Mouse (Mus musculus): ENCODE results near the gene Pbrm1.

Pbrm1 gene

DNA sequence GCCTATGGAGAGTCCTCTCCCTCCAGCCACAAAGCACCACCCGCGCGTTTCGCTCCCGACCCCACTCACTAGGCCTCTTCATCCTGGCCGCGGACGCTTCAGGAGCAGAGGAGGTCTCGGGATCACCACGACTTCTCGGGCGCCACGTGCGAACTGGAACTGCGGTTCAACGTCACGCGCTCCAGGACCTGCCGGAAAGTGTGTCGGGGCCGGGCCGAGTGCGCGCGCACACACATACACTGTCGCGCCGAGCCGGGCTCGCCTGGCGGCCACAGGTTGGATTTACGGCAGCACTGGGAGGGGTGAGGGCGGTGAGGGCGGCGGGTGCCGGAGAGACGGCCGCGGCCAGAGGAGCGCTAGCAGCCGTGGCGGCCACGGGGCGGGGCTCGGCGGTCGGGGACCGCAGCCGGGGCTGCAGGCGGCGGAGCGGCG, at the start of gene Pbrm1, which contains the start of gene Gnl3:
Pbrm1 (plus strand) TSS at position 279 of the 432 bp plus-strand sequence.
Gnl3 (minus strand) TSS at position 293 of the 432 bp plus-strand sequence.
- DNase-seq: peak; percentile 97

DNA sequence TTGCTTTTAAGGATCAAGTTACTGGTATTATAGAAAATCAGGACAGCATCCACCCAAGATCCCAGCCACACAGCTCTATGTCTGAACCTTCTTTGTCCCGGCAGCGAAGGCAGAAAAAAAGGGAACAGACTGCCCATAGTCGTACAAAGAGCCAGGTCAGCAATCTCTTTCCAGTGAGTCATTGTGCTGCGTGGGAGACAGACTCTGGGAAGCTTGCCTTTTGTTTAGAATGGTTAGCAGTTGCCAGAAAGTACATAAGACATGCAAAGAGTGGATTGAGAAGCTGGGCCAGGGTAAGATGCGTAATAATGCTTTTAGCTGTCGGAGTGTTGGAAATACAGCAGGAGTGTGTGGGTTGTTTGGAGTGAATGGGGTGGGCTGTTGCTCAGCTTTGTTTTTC, 44.7 kb upstream of the Pbrm1 start:
- DNase-seq: peak; percentile 31

- no peak for DNase-seq
Measured at GRCm38 (mm10) chr14:30976222-30976621, 42.7 kb upstream of the Pbrm1 start.

- no peak for DNase-seq
Measured at GRCm38 (mm10) chr14:30996417-30996816, 22.5 kb upstream of the Pbrm1 start.

DNA sequence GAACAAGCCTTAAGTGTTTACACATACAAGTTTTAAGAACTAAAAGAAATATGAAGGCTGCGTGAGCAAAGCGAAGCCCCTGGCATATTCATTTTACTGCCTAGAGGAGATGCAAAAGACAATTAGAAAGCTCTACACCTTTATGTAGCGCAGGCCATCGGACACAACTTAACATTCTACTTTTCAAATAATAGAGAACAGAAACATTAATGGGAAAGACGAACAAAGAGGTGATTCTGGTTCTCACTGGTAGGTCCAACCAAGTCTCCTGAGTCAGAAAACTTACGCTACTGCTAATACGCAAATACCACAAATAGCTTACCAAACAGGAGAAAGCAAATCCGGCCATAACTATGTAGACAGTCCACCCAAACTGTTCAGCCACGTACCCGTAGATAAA, 18.6 kb upstream of the Pbrm1 start:
- DNase-seq: no peak

- DNase-seq: no peak
Measured at GRCm38 (mm10) chr14:31000816-31001306, 18.1 kb upstream of the Pbrm1 start.

GRCm38 (mm10) chr14:31001307-31002205, 17.4 kb upstream of the Pbrm1 start, which contains the start of the genes Glt8d1 and Spcs1:
Glt8d1 (plus strand) TSS chr14:31001400.
Spcs1 (minus strand) TSS chr14:31001672.
- peak; percentile 82 for DNase-seq

DNA sequence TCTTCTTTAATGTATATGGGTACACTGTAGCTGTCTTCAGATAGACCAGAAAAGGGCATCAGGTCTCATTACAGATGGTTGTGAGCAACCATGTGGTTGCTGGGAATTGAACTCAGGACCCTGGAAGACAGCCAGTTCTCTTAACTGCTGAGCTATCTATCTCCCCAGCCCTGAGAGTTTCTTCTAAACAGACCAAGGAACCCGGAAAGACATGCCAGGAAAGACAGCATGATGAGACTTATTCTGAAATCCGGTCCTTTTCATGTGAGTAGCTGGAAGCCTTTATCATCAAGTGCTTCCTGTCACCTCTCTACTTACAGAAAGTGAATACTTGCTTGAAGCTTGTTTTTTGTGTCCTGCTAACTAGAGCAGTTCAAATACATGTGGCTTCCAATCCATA, 14.4 kb upstream of the Pbrm1 start:
- no peak for DNase-seq

GRCm38 (mm10) chr14:31006779-31007178, 12.2 kb upstream of the Pbrm1 start:
- no peak for DNase-seq

DNA sequence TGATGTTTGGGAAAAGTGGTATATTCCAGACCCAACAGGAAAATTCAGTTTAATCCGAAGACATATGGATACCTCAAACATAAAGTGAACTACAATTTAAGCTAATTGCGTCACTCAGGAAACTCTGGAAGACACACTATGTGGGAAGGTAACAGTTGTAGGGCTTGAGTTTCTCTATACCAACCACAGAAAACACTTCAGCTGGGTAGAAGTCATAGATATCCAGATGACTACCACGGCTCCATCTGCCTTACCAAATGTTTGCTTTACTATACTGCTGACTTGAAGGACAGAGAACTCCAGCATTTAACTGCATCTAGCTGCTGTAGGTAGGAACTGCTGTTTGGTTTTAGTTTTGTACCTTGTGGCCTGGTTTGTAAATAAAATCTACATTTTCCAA, 7.3 kb upstream of the Pbrm1 start:
- DNase-seq: no peak

DNA sequence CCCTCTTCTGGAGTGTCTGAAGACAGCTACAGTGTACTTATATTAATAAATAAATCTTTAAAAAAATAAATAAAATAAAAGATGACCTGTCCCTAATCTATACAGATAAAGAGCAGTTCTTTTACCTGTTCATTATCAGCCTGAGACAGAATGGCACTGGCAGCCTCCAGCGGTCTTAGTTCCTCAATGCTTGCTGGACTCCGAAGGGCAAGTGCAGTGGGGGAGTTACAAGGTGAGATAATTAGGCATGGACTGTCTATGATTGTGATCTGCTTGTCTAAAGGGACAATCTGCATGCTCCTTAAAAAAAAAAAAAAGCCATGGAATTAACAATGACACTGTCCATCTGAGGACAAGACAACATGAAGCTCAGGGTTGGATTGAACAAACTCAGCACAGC, 5.0 kb upstream of the Pbrm1 start:
- no peak for DNase-seq

DNA sequence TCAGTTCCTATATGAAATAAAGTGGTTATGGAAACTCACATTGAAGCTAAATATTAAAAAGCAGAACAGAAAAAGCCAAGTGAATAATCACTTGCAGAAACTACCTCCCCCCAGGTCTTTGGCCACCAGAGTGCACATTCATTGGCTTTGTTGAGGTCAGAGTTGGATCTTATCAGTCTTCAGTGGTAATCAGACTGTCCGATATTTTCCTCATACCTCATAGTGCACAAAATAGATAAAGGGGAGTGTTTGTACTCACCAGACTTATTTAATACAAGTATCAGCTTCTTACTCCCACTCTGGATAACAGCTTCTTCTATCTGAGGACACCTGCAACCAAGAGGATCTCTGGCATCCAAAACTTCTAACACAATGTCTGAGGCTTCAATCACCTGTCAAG, 2.9 kb upstream of the Pbrm1 start:
- no peak for DNase-seq

DNA sequence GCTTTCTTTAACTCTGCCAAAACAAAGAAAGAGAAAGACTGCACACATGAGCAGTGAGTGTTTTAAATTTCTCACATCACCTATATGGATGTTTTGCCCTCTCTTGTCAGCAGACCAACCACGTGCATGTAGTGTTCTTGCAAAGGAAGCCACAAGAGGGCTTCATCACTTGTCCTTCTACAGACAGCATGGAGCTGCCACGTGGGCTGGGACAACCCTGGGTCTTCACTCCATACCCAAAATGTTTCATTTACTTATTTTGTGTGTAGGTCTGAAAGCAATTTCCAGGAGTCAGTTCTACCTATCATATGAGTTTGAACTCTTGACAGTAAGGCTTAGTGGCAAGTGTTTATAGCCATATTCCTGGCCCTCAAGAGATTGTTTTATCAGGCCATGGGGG, 1.1 kb upstream of the Pbrm1 start:
- DNase-seq: no peak

- no peak for DNase-seq
Measured at GRCm38 (mm10) chr14:31019331-31020205, 630 bp downstream of the Pbrm1 start.

DNA sequence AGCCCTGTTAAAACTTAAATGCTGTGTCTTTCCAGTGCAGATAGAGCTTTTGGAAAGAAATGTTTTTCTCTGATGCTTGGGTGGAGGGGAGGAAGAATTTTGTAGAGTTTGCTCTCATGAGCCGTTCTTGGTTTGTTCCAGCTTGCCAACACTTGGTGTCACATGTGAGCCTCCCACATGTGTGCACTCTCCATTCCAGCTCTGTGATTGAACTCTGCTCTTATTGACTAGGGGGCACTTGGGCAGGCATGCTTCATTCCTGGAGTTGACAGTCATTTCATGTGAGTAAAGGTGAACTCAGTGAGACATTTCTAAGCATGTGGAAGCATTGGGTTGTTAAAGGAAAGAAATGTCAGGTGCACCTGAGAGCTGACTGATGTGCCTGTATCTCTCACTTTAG, 3.6 kb downstream of the Pbrm1 start:
- DNase-seq: no peak

- DNase-seq: no peak
Measured at GRCm38 (mm10) chr14:31025785-31026184, 6.8 kb downstream of the Pbrm1 start.

GRCm38 (mm10) chr14:31045296-31045695, 26.4 kb downstream of the Pbrm1 start:
- no peak for DNase-seq

GRCm38 (mm10) chr14:31045817-31046216, 26.9 kb downstream of the Pbrm1 start:
- DNase-seq: no peak

- no peak for DNase-seq
Measured at GRCm38 (mm10) chr14:31062277-31062676, 43.3 kb downstream of the Pbrm1 start.

DNA sequence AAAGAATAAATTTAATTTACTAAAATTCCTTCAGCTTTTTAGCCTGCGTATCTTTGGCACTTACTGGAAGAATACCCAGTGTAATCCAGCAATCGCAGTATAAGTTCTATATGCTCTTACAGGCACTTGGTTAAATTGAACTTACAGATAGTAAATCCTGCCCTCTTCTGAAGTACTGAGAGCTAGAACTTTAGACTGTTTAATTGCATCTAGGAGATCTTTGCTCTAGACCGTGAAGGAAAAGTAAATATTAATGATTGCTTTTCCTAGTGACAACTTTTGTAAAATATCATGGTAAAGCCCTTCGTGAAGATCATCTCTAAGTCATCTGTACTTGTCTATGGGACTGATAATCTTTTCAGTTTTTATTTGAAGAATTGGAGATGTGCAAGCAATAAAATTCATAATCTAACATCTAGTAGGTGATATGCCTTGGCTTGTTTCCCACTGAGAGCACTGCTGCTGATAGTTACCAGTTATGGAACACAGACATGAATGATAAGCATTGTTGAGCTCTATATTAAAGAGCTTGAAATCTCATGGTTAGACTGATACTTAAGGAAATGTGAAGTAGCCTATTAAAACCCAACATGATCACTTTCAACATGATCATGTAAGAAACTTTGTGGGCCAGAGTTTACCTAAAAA, 50.3 kb downstream of the Pbrm1 start:
- DNase-seq: no peak

- no peak for DNase-seq
Measured at GRCm38 (mm10) chr14:31078597-31079208, 59.8 kb downstream of the Pbrm1 start.

GRCm38 (mm10) chr14:31079313-31080028, 60.5 kb downstream of the Pbrm1 start:
- no peak for DNase-seq
